Mouse (Mus musculus) urinary bladder, adult 2 months (tissue): ENCODE measurements around the gene Brca2. TPM values are rescaled to one million over a fixed set of nuclear protein-coding genes. Genes with fewer than 3 reads are reported as not detected.
A peak's percentile ranks its signal among the peaks of the same experiment; 100 is the strongest.
"Not testable (repeated sequence)": the region's sequence is repeated elsewhere in the genome, so short reads cannot be mapped to it uniquely, and the experiment has no call there.

Experiments used
- DNase-seq: peaks from one replicate; pipeline ENCODE4 v3.0.0; 2022; ENCODE audit warnings: low spot score
- polyA plus RNA-seq: library from polyadenylated mRNA; depleted of rRNA; stranded (reverse); fragments of >200 nt; gene quantifications from 2 replicates; pipeline ENCODE4 v1.2.3, GENCODE M21; 2012; rRNA removed

Brca2 gene
- 5.7 and 6.6 TPM in 2 replicates for polyA plus RNA-seq

- DNase-seq, result peak; percentile 90
Measured at GRCm38 (mm10) chr5:150521937-150522866, at the start of gene Brca2. TSS of gene Brca2 (plus strand) at chr5:150522630.

GRCm38 (mm10) chr5:150477364-150477763, 45.1 kb upstream of the Brca2 start:
- no peak for DNase-seq

DNA sequence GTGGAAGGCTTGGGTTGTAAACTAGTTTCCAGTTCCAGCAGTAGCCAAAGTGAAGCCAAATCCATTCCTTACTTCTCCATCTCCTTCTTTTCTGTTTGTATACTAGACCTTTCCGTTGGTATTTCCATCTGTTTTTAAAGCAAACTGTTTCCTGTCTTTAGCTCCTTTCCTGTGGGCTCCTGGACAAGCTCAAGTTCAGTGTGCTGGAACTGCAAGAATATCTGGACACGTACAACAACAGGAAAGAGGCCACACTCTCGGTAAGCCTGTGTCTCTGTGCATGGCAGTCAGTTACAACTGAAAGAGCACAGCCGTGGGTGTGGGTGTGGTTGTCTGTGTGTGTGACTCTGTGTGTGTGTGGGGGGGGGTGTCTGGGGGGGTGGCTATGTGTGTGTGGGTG, 43.8 kb upstream of the Brca2 start:
- no peak for DNase-seq

- no peak for DNase-seq
Measured at GRCm38 (mm10) chr5:150485198-150485597, 37.2 kb upstream of the Brca2 start.

DNA sequence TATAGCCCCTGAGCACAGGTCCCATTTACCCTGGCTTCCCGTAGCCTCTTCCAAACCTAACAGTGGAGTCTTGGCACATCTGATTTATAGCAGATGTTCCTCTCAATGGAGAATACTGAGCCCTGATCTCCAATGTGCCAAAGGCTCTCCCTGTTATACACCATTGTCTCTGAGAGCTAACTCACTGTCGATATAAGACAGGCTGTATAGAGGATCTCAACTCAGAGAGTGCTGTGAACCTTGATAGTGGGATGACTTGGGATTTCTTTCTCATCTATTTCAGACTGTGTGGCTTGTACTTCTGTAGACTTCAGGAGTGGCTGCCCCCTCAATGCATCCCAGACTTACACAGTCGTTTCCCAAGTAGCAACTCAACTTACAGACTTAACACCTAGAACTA, 32.1 kb upstream of the Brca2 start:
- DNase-seq, result no peak

GRCm38 (mm10) chr5:150490821-150491220, 31.6 kb upstream of the Brca2 start:
- DNase-seq, result no peak

DNA sequence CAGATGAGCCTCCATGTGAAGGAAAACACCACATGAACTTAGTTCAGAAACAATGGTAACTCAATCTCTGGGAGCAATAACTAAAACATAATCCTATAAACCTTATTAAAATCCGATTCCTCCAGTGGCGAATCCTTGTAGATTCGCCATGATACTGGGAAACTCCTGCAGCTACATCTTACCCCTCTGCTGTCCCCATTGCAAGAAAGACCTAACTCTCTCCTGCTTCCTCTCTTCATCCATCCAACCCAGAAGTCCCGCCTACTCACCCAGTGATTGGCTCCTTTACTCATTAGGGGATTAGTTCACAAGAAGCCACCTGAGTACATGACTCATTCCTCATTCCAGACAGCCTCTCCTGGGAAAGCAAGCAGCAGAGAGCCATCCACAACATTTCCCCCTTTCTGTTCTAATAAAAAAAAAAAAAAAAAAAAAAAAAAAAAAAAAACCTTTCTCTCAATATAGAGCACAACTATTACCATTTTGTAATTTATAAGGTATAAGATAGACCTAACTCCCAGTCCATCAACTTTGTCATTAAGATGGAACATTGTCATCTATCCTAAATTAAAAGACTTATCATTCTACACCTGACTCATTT, 30.8 kb upstream of the Brca2 start:
- DNase-seq, result not testable (repeated sequence)

DNA sequence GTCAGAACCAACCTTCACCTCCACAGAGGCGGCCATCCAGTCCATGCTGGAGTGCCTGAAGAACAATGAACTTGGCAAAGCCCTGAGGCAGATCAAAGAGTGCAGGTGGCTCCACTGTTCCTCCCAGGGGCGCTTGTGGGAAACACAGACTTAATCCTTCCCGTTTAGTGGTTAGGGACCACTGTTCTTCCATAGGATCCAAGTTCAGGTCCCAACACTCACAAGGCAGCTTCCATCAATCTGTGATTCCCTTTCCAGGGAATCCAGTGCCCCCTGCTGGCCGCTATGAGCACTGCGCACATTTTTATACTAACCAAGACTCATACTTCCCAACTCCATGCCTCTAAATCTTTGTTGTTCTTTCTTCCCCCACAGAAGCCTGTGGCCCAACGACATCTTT, 26.6 kb upstream of the Brca2 start:
- no peak for DNase-seq

DNA sequence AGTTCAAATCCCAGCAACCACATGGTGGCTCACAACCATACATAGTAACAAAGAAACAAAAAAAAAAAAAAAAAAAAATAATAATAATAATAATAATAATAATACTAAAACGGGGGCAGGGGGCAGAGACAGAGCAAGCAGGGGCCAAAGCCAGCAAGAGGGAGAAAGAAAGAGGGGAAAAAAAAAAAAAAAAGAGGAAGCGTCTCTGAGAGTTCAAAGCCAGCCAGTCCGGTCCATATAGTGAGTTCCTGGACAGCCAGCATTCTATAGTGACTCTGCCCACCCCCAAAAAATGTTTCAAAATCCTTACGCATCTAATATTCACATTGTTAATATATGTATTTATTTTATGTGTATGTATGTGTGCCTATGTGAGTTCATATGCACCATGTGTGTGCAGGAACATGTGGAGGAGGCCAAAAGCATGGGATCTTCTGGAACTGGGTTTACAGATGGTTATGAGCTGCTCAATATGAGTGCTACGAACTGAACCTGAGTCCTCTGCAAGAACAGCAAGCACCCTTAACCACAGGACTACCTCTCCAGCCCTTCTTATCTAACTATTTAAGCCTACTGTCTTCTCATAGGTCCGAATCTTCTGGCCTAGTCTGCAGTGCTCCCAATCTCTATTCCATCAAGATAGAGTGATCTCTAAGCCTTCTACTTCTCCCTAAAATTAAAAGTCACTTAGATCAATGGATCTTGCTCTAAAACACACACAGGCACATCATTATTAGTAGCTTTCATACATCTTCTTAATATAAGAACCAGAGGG, 11.8 kb upstream of the Brca2 start:
- no peak for DNase-seq

- DNase-seq, result no peak
Measured at GRCm38 (mm10) chr5:150513264-150513663, 9.2 kb upstream of the Brca2 start.

- no peak for DNase-seq
Measured at GRCm38 (mm10) chr5:150514027-150514426, 8.4 kb upstream of the Brca2 start.

- no peak for DNase-seq
Measured at GRCm38 (mm10) chr5:150518064-150518463, 4.4 kb upstream of the Brca2 start, which contains the start of gene Zar1l. TSS of gene Zar1l (minus strand) at chr5:150518164.

- no peak for DNase-seq
Measured at GRCm38 (mm10) chr5:150519551-150519950, 2.9 kb upstream of the Brca2 start.

DNA sequence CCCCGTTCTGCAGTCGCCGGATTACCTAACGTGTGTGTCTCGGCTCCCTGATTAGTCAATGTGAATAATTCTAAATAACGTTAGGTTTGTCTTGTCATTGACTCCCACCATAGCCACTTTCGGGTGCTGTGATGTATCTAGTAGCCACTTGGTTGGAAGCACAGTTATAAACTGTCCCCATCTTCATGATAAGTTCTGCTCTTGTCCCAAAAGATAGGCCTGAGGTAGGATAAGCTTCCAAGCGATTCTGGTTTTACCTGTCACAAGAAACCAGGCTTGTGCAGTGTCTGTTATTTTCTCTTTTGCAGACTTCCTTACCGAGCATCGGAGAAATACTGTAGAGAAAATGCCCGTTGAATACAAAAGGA, 421 bp downstream of the Brca2 start:
- no peak for DNase-seq

- no peak for DNase-seq
Measured at GRCm38 (mm10) chr5:150525239-150525638, 2.8 kb downstream of the Brca2 start.

GRCm38 (mm10) chr5:150541302-150541701, 18.9 kb downstream of the Brca2 start:
- no peak for DNase-seq

DNA sequence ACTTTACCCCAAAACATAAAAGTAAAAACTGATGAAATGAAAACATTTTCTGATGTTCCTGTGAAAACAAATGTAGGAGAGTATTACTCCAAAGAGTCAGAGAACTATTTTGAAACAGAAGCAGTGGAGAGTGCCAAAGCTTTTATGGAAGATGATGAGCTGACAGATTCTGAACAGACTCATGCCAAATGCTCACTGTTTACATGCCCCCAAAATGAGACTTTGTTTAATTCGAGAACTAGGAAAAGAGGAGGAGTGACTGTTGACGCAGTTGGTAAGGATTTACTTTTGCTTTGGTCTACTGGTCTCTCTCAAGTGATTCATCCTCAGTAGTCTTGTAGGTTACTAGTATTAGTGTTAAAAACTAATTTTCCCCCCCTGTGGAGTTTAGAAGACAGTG, 20.8 kb downstream of the Brca2 start:
- no peak for DNase-seq

- no peak for DNase-seq
Measured at GRCm38 (mm10) chr5:150551637-150552036, 29.2 kb downstream of the Brca2 start.

GRCm38 (mm10) chr5:150559519-150560103, 37.2 kb downstream of the Brca2 start:
- no peak for DNase-seq

DNA sequence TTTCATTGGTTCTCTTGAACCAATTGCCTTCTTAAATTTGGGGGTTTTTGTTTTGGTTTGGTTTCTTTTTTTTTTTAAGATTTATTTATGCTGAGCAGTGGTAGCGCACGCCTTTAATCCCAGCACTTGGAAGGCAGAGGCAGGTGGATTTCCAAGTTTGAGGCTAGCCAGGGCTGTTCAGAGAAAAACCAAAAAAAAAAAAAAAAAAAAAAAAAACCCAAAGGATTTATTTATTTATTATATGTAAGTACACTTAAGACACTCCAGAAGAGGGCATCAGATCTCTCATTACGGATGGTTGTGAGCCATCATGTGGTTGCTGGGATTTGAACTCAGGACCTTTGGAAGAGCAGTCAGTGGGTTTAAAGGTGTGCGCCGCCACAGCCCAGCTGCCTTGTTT, 38.4 kb downstream of the Brca2 start:
- DNase-seq, result no peak

DNA sequence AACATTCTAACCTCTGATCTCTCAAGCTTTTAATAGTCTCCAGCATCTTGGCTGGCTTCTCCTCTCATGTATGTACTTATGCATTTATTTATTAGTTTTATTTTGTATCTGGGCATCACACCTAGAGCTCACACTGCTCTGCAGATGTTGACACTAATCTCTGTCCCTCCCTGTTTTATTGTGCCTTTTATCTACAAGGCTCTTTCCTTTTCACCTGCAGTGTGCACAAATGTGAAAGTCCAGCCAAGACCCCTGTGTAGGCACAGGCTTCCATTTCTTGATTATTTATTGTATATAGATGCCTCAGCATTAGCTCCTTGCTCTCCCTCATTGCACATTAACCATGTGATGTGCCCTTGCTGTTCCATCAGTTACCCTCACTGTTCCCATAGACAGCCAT, 38.9 kb downstream of the Brca2 start:
- no peak for DNase-seq

- DNase-seq, result no peak
Measured at GRCm38 (mm10) chr5:150561783-150562182, 39.4 kb downstream of the Brca2 start.
